Mouse (Mus musculus): ENCODE data around the gene Antxr1. TPM values are rescaled to one million over a fixed set of nuclear protein-coding genes. Genes with fewer than 3 reads are reported as not detected.
"Not testable (repeated sequence)": the region's sequence is repeated elsewhere in the genome, so short reads cannot be mapped to it uniquely, and the experiment has no call there.

The Antxr1 gene
- total RNA-seq, 2 experiments from 2014 or later: 9.3 to 9.5 TPM

- intact Hi-C loops (cut with DNase I): no loop called here
- DNase-seq: no peak
Observed at GRCm38 (mm10) chr6:87116596-87116995, 219.0 kb downstream of the Antxr1 start.

GRCm38 (mm10) chr6:87115981-87116380 lies 219.6 kb downstream of the Antxr1 start:
- DNase-seq: no peak
- intact Hi-C loops (cut with DNase I): no loop called here

- no peak for DNase-seq
- intact Hi-C loops (cut with DNase I): no loop called here
Observed at GRCm38 (mm10) chr6:87112125-87112524, 223.5 kb downstream of the Antxr1 start.

GRCm38 (mm10) chr6:87111493-87111892 lies 224.1 kb downstream of the Antxr1 start:
- intact Hi-C loops (cut with DNase I): no loop called here
- no peak for DNase-seq

DNA sequence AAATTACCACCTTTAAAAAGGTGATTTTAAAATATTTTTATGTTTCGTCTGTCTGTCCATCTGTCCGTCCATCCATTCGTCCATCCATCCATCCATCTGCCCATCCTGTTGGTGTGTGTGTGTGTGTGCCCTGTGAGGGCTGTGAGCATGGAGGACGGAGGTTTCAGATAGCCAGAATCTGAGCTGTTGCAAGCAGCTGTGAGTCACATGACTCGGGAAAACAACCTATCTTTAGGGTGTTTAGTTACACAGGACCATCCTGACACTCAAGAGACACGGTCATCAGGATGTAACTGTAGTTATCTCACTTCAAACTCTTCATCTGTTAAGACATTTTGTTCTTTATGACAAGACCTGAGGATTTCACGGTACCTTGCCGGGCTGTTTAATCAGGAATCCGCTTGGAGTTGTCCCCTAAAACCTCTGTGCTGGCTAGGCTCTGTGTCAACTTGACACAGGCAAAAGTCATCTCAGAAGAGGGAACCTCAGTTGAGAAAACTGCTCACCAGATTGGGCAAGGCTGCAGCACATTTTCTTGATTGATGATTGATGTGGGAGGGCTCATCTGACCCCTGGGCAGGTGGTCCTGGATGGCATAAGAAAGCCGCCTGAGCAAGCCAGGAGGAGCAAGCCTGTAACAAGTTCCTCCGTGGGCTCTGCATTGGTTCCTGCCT lies 231.4 kb downstream of the Antxr1 start, which contains the start of gene D6Ertd527e:
Gene D6Ertd527e (plus strand): TSS at position 624 of the 674 bp plus-strand sequence.
- intact Hi-C loops (cut with DNase I): loop anchor here (5.0 to 10.0 kb wide), 2 partner anchors 111 to 133 kb away; no protein-coding TSS in a partner anchor
- no peak for DNase-seq

DNA sequence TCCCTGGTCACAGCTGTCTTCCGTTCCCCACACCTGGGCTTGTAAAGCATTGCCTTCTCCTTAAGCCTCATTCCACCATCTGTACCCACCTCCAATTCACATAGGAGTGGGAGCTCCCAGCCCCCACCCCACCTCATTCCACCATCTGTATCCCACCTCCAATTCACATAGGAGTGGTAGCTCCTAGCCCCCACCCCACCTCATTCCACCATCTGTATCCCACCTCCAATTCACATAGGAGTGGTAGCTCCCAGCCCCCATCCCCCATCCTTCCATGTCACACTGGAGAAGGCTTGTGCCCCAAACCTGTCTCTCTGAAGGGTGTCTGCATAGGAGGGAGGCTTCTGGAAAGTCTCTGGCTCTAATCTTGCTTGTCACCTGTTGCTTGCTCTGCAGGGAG lies 232.3 kb downstream of the Antxr1 start:
- DNase-seq: no peak
- intact Hi-C loops (cut with DNase I): loop anchor here (5.0 to 10.0 kb wide), 2 partner anchors 111 to 134 kb away; no protein-coding TSS in a partner anchor

DNA sequence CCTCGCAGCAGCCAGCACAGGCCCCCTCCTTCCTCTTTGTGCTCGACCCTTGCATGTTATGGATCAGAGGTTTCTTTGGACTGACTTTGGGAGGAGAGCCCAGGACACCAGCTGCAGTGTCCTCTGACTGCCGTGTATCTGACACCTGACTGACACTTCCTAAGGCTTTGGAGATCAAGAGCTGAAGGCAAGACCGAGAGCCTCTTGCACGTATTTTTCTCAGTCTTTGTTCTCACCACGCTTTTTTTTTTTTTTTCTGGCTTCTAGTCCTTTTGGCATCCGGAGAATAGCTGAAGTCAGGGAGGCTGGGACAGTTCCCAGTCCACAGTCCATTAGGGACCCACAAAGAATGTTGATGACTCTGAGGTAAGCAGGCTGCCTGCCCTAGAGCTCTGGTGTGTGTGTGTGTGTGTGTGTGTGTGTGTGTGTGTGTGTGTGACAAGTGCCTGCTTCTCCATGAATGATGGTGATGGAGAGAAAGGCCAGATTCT lies 233.2 kb downstream of the Antxr1 start:
- DNase-seq: peak; percentile 26 to 35
- intact Hi-C loops (cut with DNase I): loop anchor here (5.0 to 10.0 kb wide), 2 partner anchors 112 to 135 kb away; no protein-coding TSS in a partner anchor

DNA sequence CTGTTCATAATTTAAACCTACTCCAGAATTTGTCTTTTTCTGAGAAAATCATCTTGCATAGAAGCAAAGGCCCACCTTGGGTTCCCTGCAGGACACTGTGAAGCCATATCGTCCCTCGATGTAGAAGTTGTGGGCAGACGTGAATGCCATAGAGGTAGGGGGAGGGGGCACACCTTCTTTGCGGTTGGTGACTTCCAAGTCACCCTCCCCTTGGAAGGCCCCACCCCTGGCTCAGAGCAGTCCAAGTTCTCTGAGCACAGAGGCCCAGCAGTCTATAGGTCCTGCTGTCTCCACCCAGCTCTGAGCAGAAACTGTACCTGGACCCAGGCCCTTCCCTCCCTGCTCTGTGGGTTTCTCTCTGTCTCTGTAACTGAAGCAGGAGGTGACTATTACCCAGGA lies 233.7 kb downstream of the Antxr1 start:
- DNase-seq: peak in 1 of 2 experiments; percentile 19
- intact Hi-C loops (cut with DNase I): loop anchor here (1.0 to 10.0 kb wide), 5 partner anchors 113 to 284 kb away; partner anchors contain the start of gene Antxr1

DNA sequence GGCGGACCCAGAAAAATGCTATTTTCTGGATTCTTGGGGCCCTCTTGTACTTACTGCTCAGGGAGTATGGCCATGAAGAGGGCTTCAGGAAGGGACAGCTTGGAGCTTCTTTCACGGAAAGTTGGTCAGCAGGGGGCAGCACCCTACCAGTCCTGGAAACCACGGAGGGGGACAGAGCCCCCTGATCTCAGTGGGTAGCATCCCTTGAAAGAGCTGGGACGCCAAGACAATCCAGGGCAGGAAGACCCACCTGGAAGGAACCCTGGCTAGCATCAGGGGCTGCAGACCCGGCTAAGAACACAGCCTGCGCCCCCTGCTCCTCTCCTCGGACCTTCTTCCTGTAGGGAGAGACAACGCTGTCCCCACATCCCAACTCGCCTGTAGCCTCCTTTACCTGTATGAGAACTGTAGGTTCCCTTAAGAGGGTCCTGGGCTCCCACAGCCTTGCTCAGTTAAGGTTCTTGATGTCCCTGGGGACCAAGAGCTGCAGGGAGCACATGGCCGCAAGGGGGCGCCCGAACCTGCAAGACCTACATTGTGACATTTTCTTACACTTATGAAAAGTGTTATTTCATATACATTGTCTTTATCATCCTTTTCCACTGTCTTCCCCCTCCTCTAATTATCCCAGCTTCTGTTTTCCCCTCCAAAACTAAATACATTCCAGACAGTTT lies 234.2 kb downstream of the Antxr1 start:
- DNase-seq: peak; percentile 86 to 93
- intact Hi-C loops (cut with DNase I): loop anchor here (1.0 to 10.0 kb wide), 5 partner anchors 113 to 285 kb away; partner anchors contain the start of gene Antxr1

DNA sequence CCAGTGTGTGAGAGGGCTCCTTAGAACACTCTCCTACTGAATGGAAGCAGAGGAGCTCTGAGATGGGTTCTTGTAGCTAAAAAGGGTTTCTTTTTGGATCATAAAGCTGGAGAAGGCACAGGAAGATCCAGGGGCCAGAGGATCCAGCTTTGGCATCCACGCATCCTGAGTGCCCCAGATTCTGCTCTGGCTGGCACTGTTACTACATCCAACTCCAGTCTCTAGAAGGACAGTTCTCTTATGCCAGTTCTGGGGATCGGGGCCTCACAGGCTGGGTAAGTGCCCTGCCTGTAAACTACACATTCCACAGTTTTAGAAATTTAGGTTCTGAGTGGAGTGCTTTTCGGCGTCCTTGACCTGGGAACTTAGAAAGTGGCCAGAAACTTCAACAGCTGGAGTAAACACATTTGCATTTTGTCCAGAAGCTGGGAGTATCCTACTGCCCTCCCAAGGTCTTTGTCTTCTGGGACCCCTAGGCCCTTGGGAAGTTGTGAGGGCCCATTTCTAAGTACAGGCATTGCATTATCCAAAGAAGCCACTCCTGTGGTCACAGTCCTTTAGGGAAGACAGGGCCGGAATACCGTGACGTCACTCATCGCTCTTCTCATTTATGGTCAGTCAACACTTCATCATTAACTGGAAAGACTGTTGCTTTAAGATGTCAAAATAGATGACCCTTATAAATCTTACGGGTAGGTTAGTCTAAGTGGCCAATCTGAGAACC lies 235.2 kb downstream of the Antxr1 start:
- intact Hi-C loops (cut with DNase I): loop anchor here (1.0 to 10.0 kb wide), 5 partner anchors 114 to 286 kb away; partner anchors contain the start of gene Antxr1
- no peak for DNase-seq

GRCm38 (mm10) chr6:87099671-87100296 lies 235.8 kb downstream of the Antxr1 start:
- DNase-seq: no peak
- intact Hi-C loops (cut with DNase I): loop anchor here (5.0 to 10.0 kb wide), 2 partner anchors 115 to 138 kb away; no protein-coding TSS in a partner anchor

- no peak for DNase-seq
- intact Hi-C loops (cut with DNase I): no loop called here
Observed at GRCm38 (mm10) chr6:87099261-87099660, 236.4 kb downstream of the Antxr1 start.

DNA sequence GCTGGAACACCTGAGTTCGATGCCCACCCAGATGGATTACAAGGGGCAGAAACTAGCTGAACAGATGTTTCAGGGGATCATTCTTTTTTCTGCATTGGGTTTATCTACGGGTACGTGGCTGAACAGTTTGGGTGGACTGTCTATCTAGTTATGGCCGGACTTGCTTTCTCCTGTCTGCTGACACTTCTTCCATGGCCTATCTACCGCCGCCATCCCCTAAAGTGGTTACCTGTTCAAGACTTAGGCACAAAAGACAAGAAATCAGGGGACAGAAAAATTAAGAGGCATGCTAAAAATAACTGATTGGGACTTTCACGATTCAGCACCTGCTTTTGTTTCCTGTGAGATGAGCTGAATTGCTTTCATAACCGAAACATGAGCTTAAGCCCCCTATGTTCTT lies 242.0 kb downstream of the Antxr1 start:
- intact Hi-C loops (cut with DNase I); DNase-seq: not testable (repeated sequence)

- no peak for DNase-seq
- intact Hi-C loops (cut with DNase I): no loop called here
Observed at GRCm38 (mm10) chr6:87092476-87092875, 243.1 kb downstream of the Antxr1 start.

DNA sequence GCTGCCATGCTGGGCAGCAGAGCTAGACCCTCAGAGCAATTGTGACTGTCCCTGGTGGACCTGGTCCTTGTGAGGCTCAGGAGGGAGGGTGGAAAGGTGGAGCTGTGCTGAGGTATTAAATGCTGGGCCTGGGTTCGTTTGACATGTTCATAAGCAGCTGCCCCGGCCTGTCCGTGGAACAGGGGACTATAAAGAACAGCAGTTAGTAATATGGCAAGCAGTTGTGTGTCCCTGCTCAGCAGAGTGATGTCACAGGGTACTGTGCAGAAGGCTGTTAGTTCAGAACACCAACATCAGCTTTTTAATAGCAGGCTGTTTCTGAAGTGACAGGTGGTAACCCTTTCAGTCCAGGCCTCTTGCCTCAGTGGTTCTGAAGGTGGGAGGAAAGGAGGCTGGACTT lies 244.7 kb downstream of the Antxr1 start:
- intact Hi-C loops (cut with DNase I): no loop called here
- no peak for DNase-seq

DNA sequence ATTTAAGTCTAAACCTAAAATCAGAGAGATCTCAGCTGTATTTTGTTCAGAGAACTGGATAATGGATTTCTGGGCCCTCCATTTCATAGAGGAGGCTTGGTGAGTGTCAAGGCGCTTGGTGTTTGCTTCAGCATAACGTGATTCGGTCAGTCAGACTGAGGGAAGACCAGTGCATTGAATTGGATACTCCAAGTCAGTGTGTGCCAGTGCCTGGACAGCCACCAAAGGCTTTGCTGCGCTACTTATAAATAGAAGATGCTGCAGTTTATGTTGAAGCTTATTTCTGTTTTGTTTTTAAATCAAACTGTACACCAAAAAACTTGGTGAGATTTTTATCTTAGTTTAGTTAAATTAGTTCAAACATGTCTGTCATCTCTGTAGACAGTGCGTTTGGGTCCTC lies 247.3 kb downstream of the Antxr1 start:
- DNase-seq: no peak
- intact Hi-C loops (cut with DNase I): no loop called here

DNA sequence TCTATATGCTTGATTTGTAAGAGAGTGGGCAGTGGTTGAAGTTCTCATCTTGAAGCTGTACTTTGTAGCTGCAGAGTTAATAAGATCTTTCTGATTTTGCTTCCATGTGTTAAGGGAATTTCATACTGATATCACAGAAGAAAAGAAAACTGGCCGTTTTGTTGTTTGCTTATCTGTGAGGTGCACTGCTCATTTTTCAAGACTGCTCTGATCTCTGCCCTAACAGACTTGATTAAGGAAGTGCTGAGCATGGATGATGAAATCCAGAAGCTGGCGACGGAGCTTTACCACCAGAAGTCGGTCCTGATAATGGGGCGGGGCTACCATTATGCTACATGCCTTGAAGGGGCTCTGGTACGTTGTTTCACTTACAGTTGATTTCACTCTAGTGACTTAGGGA lies 250.6 kb downstream of the Antxr1 start:
- intact Hi-C loops (cut with DNase I): no loop called here
- no peak for DNase-seq
